Mouse (Mus musculus) thymus, adult 2 months (tissue): ENCODE results near the gene Ttyh2. TPM values are rescaled to one million over a fixed set of nuclear protein-coding genes. Genes with fewer than 3 reads are reported as not detected.
A peak's percentile ranks its signal among the peaks of the same experiment; 100 is the strongest.
"Not testable (repeated sequence)": the region's sequence is repeated elsewhere in the genome, so short reads cannot be mapped to it uniquely, and the experiment has no call there.

Experiments used
- DNase-seq: peaks from one replicate; pipeline ENCODE4 v3.0.0; 2021
- H3K27ac ChIP-seq: fragments of 200-500 bp; 2 replicates; pipeline ENCODE4 v1.5.1; 2012; ENCODE audit warnings: low read length, control low read depth; ENCODE audit not compliant: control insufficient read depth, insufficient read depth
- H3K27me3 ChIP-seq: fragments of 200-500 bp; 2 replicates; pipeline ENCODE4 v1.6.1; 2012; ENCODE audit warnings: mild to moderate bottlenecking, low read length, moderate library complexity, mixed read lengths; ENCODE audit not compliant: control insufficient read depth, insufficient read depth
- H3K36me3 ChIP-seq: fragments of 200-500 bp; 2 replicates; pipeline ENCODE4 v1.6.1; 2012; ENCODE audit warnings: mild to moderate bottlenecking, low read length, moderate library complexity; ENCODE audit not compliant: control insufficient read depth, insufficient read depth
- H3K4me1 ChIP-seq: fragments of 200-500 bp; replicated peaks from 2 replicates; pipeline ENCODE4 v1.6.1; 2012; ENCODE audit warnings: low read length; ENCODE audit not compliant: control insufficient read depth, insufficient read depth
- H3K4me3 ChIP-seq: fragments of 200-500 bp; 2 replicates; pipeline ENCODE4 v1.5.1; 2012; ENCODE audit warnings: mild to moderate bottlenecking, low read length, control low read depth, moderate library complexity; ENCODE audit not compliant: control insufficient read depth, insufficient read depth
- CTCF ChIP-seq: fragments of 200-500 bp; IDR thresholded peaks from 2 replicates; pipeline ENCODE4 v1.5.1; 2012; ENCODE audit warnings: mild to moderate bottlenecking, control low read depth, low read length, moderate library complexity, borderline replicate concordance; ENCODE audit not compliant: control insufficient read depth, poor library complexity, insufficient read depth; ENCODE audit errors: extremely low read depth
- POLR2A ChIP-seq: fragments of 200-500 bp; IDR thresholded peaks from 2 replicates; pipeline ENCODE4 v1.6.1; 2012; ENCODE audit warnings: mild to moderate bottlenecking, low read length, control low read depth, moderate library complexity; ENCODE audit not compliant: control insufficient read depth, poor library complexity, insufficient read depth; ENCODE audit errors: extremely low read depth
- WGBS: fragments of 180-500 bp; shearing (Covaris S2); methylation state at CpG from one replicate; pipeline ENCODE4 v1.1.7; 2018; 5-methylcytosine and 5-hydroxymethylcytosine counted together
- polyA plus RNA-seq: library from polyadenylated mRNA; depleted of rRNA; stranded (reverse); fragments of >200 nt; gene quantifications from 2 replicates; pipeline ENCODE4 v1.2.3, GENCODE M21; 2012

Gene Ttyh2
- polyA plus RNA-seq, 1 experiment: 17.3 TPM

DNA sequence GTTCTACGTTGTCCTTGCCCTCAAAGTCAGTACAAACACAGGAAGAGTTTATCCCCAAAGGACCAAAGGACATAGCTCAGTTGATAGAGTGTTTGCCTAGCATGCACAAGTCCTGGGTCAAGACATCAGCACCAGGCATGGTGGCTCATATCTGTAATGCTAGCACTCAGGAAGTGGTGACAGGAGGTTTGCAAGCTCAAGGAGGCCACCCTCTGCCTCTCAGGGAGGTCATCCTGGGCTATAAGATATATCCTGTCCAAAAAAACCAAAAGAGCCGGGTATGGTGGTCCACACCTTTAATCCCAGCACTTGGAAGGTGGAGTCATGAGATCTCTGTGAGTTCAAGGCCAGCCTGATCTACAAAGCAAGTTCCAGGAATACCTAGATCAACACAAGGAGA, 9.8 kb upstream of the Ttyh2 start:
- peaks cover 14% of the 10 kb centered on the region for H3K4me1 ChIP-seq
- no peak overlapping the region for H3K27ac ChIP-seq
- no peak overlapping the region for H3K4me3 ChIP-seq
- WGBS: 40% methylated on average over 2 of the region's 2 CpGs
- H3K27me3 ChIP-seq: no peaks in the 10 kb centered on the region
- no peak for TF ChIP-seq CTCF
- no peak for TF ChIP-seq POLR2A
- DNase-seq: no peak
- H3K36me3 ChIP-seq: no peaks in the 10 kb centered on the region; the same call in 1 of the 2 replicates

GRCm38 (mm10) chr11:114666786-114667185, 8.4 kb upstream of the Ttyh2 start:
- Histone ChIP-seq H3K27ac (no peak overlapping the region), H3K27me3 (no peaks in the 10 kb centered on the region), H3K4me3 (no peak overlapping the region), H3K4me1 (peaks cover 17% of the 10 kb centered on the region), H3K36me3 (peaks cover 10% of the 10 kb centered on the region; the same call in 1 of the 2 replicates)
- WGBS: 35% methylated on average over 13 of the region's 13 CpGs
- TF ChIP-seq CTCF (no peak), POLR2A (no peak)
- DNase-seq: no peak

DNA sequence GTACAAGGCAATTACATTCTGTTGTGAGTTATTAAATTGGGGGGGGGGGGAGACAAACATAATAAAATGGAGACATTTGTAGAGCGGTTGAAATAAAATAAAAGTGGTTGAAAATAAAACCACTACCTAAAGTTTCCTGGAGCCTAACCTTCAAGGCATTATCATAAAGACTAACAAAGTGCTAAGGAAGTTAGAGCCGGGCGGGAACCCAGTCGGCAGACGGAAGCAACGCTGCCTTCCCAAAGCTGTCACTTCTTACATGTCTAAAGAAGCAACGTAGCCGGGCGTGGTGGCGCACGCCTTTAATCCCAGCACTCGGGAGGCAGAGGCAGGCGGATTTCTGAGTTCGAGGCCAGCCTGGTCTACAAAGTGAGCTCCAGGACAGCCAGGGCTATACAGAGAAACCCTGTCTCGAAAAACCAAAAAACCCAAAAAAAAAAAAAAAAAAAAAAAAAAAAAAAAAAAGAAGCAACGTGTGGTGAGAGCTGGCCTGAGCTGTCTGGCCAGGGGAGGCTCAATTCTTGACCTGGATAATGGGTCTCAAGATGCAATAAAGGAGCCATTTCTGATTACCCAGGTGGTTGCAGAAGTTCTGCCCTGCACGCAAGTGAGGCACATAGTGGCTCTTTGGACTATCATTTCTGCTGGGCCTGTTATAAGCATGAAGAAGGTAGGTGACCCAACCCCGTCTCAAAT, 7.8 kb upstream of the Ttyh2 start:
- no peak for DNase-seq
- H3K36me3 ChIP-seq: peaks cover 16% of the 10 kb centered on the region
- H3K27ac ChIP-seq: no peak overlapping the region
- WGBS: 45% methylated on average over 17 of the region's 18 CpGs
- H3K27me3 ChIP-seq: no peaks in the 10 kb centered on the region
- H3K4me3 ChIP-seq: no peak overlapping the region
- peaks cover 17% of the 10 kb centered on the region for H3K4me1 ChIP-seq
- TF ChIP-seq CTCF: no peak
- TF ChIP-seq POLR2A: no peak

DNA sequence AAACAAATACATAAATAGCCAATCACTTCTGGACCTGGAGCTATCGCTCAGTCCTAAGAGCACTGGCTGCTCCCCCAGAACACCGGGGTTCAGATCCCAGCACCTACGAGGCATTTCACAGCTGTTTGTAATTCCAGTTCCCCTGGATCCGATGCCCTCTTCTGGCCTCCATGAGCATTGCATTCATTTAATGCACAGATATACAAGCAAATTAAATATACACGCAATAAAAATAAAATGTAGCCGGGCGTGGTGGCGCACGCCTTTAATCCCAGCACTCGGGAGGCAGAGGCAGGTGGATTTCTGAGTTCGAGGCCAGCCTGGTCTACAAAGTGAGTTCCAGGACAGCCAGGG, 7.3 kb upstream of the Ttyh2 start:
- Histone ChIP-seq H3K36me3 (peaks cover 19% of the 10 kb centered on the region), H3K4me1 (peaks cover 17% of the 10 kb centered on the region)
- WGBS: 20% methylated on average over 11 of the region's 11 CpGs
- not testable (repeated sequence) for H3K27me3 ChIP-seq, H3K27ac ChIP-seq, H3K4me3 ChIP-seq
- DNase-seq: peak; percentile 64

- under 1% methylated on average over 18 of the region's 21 CpGs for WGBS
- Histone ChIP-seq H3K4me1 (peaks cover 17% of the 10 kb centered on the region), H3K27me3 (no peaks in the 10 kb centered on the region), H3K4me3 (peak within 1 kb of the TSS; percentile 89), H3K27ac (peak within 1 kb of the TSS; percentile 66), H3K36me3 (peaks cover 23% of the 10 kb centered on the region)
- peak; percentile 61; the same call in 1 of the 2 replicates for TF ChIP-seq POLR2A
- TF ChIP-seq CTCF: no peak
- peak; percentile 93 for DNase-seq
Measured at GRCm38 (mm10) chr11:114668301-114668710, 6.9 kb upstream of the Ttyh2 start, which contains the start of gene Rpl38. Gene Rpl38, plus strand, starts transcription at chr11:114668524.

DNA sequence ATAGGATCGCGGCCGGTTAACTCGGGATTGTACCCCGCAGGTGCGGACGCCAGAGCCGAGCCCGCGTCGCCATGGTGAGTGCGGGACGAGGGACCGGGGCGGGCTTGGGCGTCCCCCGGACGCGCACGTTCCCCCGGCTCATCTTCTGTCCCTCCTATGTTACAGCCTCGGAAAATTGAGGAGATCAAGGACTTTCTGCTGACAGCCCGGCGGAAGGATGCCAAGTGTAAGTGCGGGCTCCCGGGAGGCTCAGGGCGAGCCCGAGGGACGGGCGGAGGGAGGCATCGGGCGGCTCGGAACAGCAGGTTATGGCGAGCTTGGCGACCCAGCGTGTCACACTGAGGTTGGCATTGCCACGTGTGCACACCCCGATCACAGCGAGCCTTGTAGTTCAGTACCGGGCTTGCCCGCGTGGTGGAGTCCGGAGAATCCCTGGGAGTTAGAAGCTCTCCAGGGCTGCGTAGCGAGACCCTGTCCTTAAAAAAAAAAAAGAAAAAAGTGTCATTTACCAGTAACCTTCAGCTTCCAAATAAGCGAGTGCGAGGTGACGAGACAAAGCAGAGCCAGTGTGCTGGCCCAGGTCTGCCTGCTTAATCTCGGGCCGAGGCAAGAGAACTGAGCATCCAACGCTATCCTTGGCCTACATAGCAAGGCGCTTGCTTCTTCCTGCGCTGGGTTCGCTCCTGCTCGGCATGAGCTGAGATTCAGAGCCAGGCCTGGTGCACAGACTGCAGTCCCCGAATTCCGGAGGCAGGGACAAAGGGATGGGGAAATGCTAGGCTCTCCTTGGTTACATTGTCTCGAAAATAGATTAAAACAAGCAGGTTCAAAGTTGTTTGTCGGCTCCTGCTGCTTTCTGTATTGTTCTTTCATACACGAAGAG, 6.2 kb upstream of the Ttyh2 start:
- under 1% methylated on average over 60 of the region's 60 CpGs for WGBS
- peaks cover 17% of the 10 kb centered on the region for H3K4me1 ChIP-seq
- no peaks in the 10 kb centered on the region for H3K27me3 ChIP-seq
- H3K4me3 ChIP-seq: peak overlapping the region; percentile 89
- DNase-seq: peak; percentile 79
- peaks cover 26% of the 10 kb centered on the region for H3K36me3 ChIP-seq
- H3K27ac ChIP-seq: peak overlapping the region; percentile 66
- TF ChIP-seq CTCF (peak; percentile 62; the same call in 1 of the 2 replicates), POLR2A (no peak)

DNA sequence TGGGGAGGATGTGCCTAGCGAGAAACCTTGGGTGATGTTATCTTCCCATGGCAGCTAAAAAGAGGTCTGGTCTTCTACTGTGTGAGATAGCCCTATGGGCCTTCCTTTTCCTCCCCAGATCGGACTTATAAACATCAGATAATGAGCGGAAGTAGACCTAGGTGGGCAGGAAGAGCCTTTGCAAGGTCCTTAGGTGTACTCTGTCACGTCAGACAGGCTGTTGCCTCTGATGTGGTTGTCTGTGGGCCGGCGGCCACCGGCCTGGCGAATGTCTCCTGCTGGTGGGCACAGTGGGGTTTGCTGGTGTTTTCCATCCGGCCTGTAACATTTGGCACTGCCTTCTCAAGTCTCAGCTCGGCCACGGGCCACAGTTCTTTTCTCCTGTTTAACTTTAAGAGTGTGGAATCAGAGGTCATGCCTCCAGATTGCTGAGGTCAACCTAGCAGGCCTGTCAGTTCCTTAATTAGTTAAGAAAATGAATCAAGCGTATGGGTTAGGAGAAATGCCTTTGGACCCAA, 5.5 kb upstream of the Ttyh2 start:
- WGBS: 7% methylated on average over 12 of the region's 12 CpGs
- TF ChIP-seq CTCF: no peak
- no peak for TF ChIP-seq POLR2A
- H3K27ac ChIP-seq: peak overlapping the region; percentile 62
- peak overlapping the region; percentile 89 for H3K4me3 ChIP-seq
- H3K4me1 ChIP-seq: peaks cover 17% of the 10 kb centered on the region
- DNase-seq: peak; percentile 19
- no peaks in the 10 kb centered on the region for H3K27me3 ChIP-seq
- H3K36me3 ChIP-seq: peaks cover 26% of the 10 kb centered on the region
